Mouse (Mus musculus) embryo, embryonic 9.5 days (tissue): ENCODE measurements around the gene Pigr.

Experiments used
- DNase-seq: peaks from one replicate; pipeline ENCODE4 v3.0.0-alpha.2; 2017; ENCODE audit errors: extremely low spot score

Gene Pigr

GRCm38 (mm10) chr1:130877889-130878614 is 51.6 kb downstream of the Pigr start:
- DNase-seq, result peak; percentile 43

DNA sequence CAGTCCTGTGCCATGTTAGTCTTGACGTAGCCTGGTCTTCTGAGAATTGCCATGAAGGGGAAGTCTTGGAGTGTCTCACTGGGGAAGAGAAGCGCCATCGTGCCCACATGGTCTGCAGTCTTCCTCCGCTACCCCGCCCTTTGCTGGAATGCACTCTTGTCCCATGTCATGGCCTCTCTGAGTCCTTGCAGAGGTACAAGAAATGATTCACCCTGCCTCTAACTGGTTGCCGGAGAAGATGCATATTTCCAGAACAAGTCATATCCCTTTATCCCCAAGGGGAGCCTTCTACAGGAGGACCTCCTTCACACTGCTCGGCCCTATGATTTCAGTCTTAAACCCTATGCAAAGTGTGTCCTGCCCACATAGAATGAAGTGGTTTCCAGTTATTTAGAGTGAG is 53.4 kb downstream of the Pigr start:
- DNase-seq, result no peak

GRCm38 (mm10) chr1:130883146-130883545 is 56.7 kb downstream of the Pigr start:
- DNase-seq, result no peak

GRCm38 (mm10) chr1:130887354-130887753 is 60.9 kb downstream of the Pigr start, which contains the start of gene Il24:
Il24 (minus strand) TSS chr1:130887454.
- DNase-seq, result no peak

- DNase-seq, result no peak
Measured at GRCm38 (mm10) chr1:130892446-130892845, 66.0 kb downstream of the Pigr start.

GRCm38 (mm10) chr1:130893329-130894040 is 67.0 kb downstream of the Pigr start:
- DNase-seq, result no peak

DNA sequence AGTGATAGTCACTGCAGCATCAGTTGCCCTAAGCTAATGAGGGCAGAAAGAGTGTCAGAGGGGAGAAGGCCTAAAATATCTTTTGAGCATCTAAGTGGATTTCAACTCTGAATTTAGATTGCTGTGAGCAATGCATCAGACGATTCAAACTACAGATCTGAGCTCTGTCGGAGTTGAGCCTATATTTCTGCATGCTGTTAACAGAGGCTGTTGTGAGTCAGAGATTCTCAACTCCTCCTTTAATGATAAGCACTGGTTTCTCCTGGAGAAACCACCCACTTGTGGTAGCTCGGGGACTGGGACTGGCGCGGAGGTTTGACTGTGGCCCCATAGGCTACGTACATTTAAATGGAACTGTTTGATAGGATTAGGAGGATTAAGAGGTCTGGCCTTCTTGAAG is 68.0 kb downstream of the Pigr start:
- no peak for DNase-seq
